Mouse (Mus musculus) heart, embryonic 12.5 days (tissue): Measurements from ENCODE around the gene Nrcam. TPM values are rescaled to one million over a fixed set of nuclear protein-coding genes. Genes with fewer than 3 reads are reported as not detected.

Experiments used
- ATAC-seq: fragments of 200-750 bp; cut with Nextera tagmentation; 2 replicates; pipeline ENCODE4 v1.8.0; 2017; ENCODE audit warnings: moderate TSS enrichment, moderate library complexity; ENCODE audit not compliant: insufficient number of reproducible peaks, low FRiP score
- H3K27ac ChIP-seq: fragments of 300-500 bp; sonication (generic); 2 replicates; pipeline ENCODE4 v1.5.1; 2016; ENCODE audit warnings: mild to moderate bottlenecking, moderate library complexity; ENCODE audit not compliant: poor library complexity, severe bottlenecking
- H3K27me3 ChIP-seq: fragments of 300-500 bp; sonication (generic); replicated peaks from 2 replicates; pipeline ENCODE4 v1.6.1; 2016; ENCODE audit warnings: mild to moderate bottlenecking, moderate library complexity
- H3K36me3 ChIP-seq: fragments of 300-500 bp; sonication (generic); 2 replicates; pipeline ENCODE4 v1.6.1; 2016; ENCODE audit warnings: mild to moderate bottlenecking, moderate library complexity
- H3K4me1 ChIP-seq: fragments of 300-500 bp; sonication (generic); replicated peaks from 2 replicates; pipeline ENCODE4 v1.6.1; 2016; ENCODE audit warnings: mild to moderate bottlenecking
- H3K4me2 ChIP-seq: fragments of 300-500 bp; sonication (generic); 2 replicates; pipeline ENCODE4 v1.6.1; 2016; ENCODE audit warnings: mild to moderate bottlenecking, moderate library complexity
- H3K4me3 ChIP-seq: fragments of 300-500 bp; sonication (generic); 2 replicates; pipeline ENCODE4 v1.5.1; 2016; ENCODE audit warnings: mild to moderate bottlenecking
- H3K9ac ChIP-seq: fragments of 300-500 bp; sonication (generic); 2 replicates; pipeline ENCODE4 v1.6.1; 2016; ENCODE audit warnings: mild to moderate bottlenecking, moderate library complexity
- H3K9me3 ChIP-seq: fragments of 300-500 bp; sonication (generic); replicated peaks from 2 replicates; pipeline ENCODE4 v1.6.1; 2016; ENCODE audit warnings: mild to moderate bottlenecking, moderate library complexity
- WGBS: fragments of 180-500 bp; shearing (Covaris S2); methylation state at CpG from one replicate; pipeline ENCODE4 v1.1.7; 2016; 5-methylcytosine and 5-hydroxymethylcytosine counted together
- polyA plus RNA-seq: library from polyadenylated mRNA; unstranded; fragments of >200 nt; fragmentation: Nextera tagmentation; extraction: Ambion mirVana; gene quantifications from 2 replicates; pipeline ENCODE4 v1.2.1, GENCODE M21; 2016

The Nrcam gene
- polyA plus RNA-seq, 1 experiment from 2014 or later = 0.92 TPM

GRCm38 (mm10) chr12:44357881-44358280 is 29.2 kb downstream of the Nrcam start:
- WGBS = 84% methylated on average over 1 of the region's 1 CpGs

DNA sequence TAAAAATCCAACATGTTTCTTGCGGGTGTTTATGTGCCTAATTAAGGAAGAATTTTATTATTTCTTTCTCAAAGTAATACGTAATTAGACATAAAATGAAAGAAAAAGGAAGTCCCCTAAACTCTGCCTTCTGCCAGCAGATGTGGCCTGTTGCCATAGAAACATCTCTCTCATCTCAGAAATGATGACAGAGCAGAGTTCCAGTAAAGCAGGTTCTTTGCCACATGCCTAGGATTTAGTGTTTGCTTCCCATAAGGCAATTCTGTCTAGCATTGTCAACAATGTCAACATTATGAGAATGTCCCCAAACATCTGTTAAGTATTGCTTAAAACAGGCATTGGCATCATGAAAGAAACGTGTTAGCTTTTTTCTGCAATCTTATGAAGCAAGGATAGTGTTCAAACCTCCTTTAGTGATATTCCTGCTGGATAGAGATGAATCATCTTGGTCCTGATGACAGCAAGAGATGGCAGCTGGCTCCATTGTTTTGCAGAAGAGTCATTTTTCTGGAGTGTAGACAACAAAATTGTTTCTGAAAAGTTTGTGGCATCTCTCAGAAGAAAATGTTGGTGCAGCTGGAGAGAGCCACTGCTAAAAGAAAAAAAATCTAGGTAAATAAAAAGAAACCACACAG is 42.5 kb downstream of the Nrcam start:
- Histone ChIP-seq H3K4me3 (no peak overlapping the region), H3K27me3 (no peaks in the 10 kb centered on the region), H3K4me2 (no peak overlapping the region), H3K27ac (no peak overlapping the region), H3K36me3 (no peaks in the 10 kb centered on the region), H3K4me1 (no peaks in the 10 kb centered on the region), H3K9ac (no peak overlapping the region), H3K9me3 (no peaks in the 10 kb centered on the region)
- WGBS = 79% methylated on average over 3 of the region's 3 CpGs
- ATAC-seq = no peak

More at GRCm38 (mm10) chr12:44357881-44358280, 29.2 kb downstream of the Nrcam start:
- H3K4me1 ChIP-seq = no peaks in the 10 kb centered on the region
- no peak overlapping the region for H3K4me3 ChIP-seq
- H3K9ac ChIP-seq = no peak overlapping the region
- H3K9me3 ChIP-seq = no peaks in the 10 kb centered on the region
- no peak overlapping the region for H3K27ac ChIP-seq
- H3K4me2 ChIP-seq = no peak overlapping the region
- no peaks in the 10 kb centered on the region for H3K36me3 ChIP-seq
- ATAC-seq = no peak
- H3K27me3 ChIP-seq = no peaks in the 10 kb centered on the region

DNA sequence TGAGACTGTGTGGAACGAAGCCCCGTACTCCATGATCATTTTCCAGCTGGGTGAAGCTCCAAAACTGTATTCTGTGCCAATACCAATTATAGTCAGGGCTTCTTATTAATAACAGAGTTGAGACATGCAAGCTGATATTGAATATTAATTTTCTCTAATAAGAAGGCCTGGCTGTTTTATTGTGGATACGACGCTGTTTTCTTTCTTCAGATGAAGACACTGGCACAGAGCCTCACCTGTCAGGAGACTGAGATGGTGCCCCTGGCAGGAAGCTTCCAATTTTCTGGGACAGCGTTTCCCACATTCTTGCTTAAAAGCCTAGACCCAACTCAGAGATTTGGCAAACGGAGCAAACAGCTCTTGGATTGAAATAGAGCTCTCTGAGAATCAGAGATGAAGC is 47.3 kb downstream of the Nrcam start:
- Histone ChIP-seq H3K4me3 (no peak overlapping the region), H3K9ac (no peak overlapping the region), H3K9me3 (no peaks in the 10 kb centered on the region), H3K4me2 (no peak overlapping the region), H3K27me3 (no peaks in the 10 kb centered on the region), H3K4me1 (no peaks in the 10 kb centered on the region), H3K36me3 (no peaks in the 10 kb centered on the region), H3K27ac (no peak overlapping the region)
- WGBS = 83% methylated on average over 6 of the region's 6 CpGs
- no peak for ATAC-seq

- 76% methylated on average over 8 of the region's 8 CpGs for WGBS
Measured at GRCm38 (mm10) chr12:44378431-44379161, 49.9 kb downstream of the Nrcam start.

DNA sequence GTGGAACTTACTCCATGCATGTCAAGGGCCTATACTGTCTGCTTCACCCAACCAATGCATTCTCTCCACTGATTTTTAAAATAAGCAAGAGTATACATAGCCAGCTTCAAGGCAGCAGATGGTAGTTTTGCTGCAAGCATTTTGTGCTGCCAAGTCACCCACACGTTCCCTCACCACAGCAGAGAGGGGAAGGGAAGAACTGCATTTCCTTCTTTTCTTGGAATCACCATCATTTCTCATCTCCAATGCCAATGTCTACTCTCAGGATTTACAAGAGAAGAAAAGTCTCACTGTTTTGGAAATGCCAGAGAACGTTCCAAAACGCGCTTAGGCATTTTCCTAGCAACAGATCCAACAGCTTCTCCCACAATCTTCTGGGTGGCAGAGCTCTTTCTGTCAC is 52.1 kb downstream of the Nrcam start:
- no peak overlapping the region for H3K9ac ChIP-seq
- H3K4me1 ChIP-seq = no peaks in the 10 kb centered on the region
- no peaks in the 10 kb centered on the region for H3K36me3 ChIP-seq
- no peaks in the 10 kb centered on the region for H3K27me3 ChIP-seq
- no peak for ATAC-seq
- H3K4me2 ChIP-seq = no peak overlapping the region
- H3K27ac ChIP-seq = no peak overlapping the region
- H3K9me3 ChIP-seq = no peaks in the 10 kb centered on the region
- WGBS = 79% methylated on average over 4 of the region's 4 CpGs
- no peak overlapping the region for H3K4me3 ChIP-seq

More at GRCm38 (mm10) chr12:44378431-44379161, 49.9 kb downstream of the Nrcam start:
- Histone ChIP-seq H3K9ac (no peak overlapping the region), H3K4me2 (no peak overlapping the region), H3K4me1 (no peaks in the 10 kb centered on the region), H3K27ac (no peak overlapping the region), H3K36me3 (no peaks in the 10 kb centered on the region), H3K9me3 (no peaks in the 10 kb centered on the region), H3K4me3 (no peak overlapping the region), H3K27me3 (no peaks in the 10 kb centered on the region)
- ATAC-seq = no peak

DNA sequence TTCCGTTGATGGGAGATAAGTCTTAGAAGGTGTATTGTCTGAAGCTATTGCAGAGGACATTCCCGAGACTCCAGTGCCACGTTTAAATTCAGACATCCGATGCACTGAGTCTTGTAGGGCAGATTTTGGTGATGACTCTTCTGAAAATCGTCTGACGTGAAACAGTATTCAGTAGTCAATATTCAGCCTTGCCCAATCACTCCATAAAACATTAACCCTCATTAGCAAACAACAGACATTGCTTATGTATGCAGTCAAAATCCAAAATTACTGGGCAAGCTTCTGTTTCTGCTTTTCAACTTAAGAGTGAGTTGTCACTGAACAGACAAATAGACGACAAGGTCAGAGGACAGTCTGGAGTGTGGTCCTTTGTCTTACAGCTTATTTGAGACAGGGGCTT is 57.7 kb downstream of the Nrcam start:
- Histone ChIP-seq H3K4me1 (no peaks in the 10 kb centered on the region), H3K9ac (no peak overlapping the region), H3K27ac (no peak overlapping the region), H3K9me3 (no peaks in the 10 kb centered on the region), H3K4me3 (no peak overlapping the region), H3K4me2 (no peak overlapping the region), H3K36me3 (no peaks in the 10 kb centered on the region), H3K27me3 (no peaks in the 10 kb centered on the region)
- ATAC-seq = no peak
- 66% methylated on average over 7 of the region's 7 CpGs for WGBS

DNA sequence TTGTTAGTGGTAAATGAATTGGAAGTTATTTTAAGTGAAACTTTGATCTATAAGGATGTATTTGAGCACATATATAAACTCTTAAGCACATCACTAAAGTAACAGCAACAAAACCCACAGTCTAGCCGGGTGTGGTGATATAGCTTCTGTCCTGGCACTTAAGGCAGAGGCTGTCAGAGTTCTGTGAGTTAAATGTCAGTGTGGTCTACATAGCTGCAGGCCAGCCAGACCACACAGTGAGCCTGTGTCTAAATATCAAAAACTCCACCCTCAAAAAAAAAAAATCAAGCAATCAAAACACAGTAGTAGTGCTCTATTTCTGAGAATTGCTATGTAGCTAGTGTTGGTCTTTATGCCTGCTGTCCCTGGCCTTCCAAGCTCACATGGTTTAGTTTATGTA is 59.5 kb downstream of the Nrcam start:
- ATAC-seq = no peak
- Histone ChIP-seq H3K27ac (no peak overlapping the region), H3K4me2 (no peak overlapping the region), H3K9ac (no peak overlapping the region), H3K9me3 (no peaks in the 10 kb centered on the region), H3K4me1 (no peaks in the 10 kb centered on the region), H3K4me3 (no peak overlapping the region), H3K27me3 (no peaks in the 10 kb centered on the region), H3K36me3 (no peaks in the 10 kb centered on the region)
- 28% methylated on average over 1 of the region's 1 CpGs for WGBS

DNA sequence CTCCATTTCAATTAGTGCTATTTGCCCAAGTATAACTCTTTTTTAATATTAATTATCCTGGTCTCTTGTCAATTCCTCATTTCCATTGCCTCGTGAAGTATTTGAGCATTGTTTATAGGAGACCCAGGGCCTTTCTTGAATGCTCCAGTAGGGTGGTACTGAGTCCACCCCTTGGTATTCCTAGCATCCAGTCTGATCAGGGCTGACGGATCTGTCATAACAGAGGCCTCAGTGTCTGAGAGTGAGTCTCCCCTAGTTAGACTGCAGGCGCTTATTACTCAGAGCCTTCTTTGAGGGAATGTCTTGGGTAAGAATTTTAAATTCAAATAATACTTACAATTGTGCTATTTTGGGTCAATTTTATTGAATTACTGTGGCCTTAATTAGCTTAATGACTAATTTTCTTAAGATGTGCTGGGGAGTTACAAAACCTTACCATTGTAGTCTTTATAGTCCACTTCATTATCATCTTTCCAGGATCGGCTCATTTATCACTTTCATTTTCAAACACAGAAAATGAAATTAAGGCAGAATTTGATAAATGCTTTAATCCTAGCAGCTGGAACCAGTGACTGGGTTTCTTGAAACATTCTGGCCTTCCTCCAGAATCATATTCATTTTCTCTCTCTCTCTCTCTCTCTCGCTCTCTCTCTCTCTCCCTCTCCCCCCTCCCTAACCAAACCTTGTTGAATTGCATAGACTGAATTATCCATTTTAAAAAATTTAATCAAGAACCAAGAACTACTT is 61.9 kb downstream of the Nrcam start:
- H3K36me3 ChIP-seq = no peaks in the 10 kb centered on the region
- no peak overlapping the region for H3K27ac ChIP-seq
- H3K4me1 ChIP-seq = no peaks in the 10 kb centered on the region
- WGBS = 84% methylated on average over 5 of the region's 5 CpGs
- H3K9ac ChIP-seq = no peak overlapping the region
- H3K9me3 ChIP-seq = no peaks in the 10 kb centered on the region
- H3K4me2 ChIP-seq = no peak overlapping the region
- ATAC-seq = no peak
- no peaks in the 10 kb centered on the region for H3K27me3 ChIP-seq
- H3K4me3 ChIP-seq = no peak overlapping the region

- H3K4me1 ChIP-seq = no peaks in the 10 kb centered on the region
- no peak for ATAC-seq
- H3K4me3 ChIP-seq = no peak overlapping the region
- H3K4me2 ChIP-seq = no peak overlapping the region
- no peaks in the 10 kb centered on the region for H3K27me3 ChIP-seq
- H3K36me3 ChIP-seq = no peaks in the 10 kb centered on the region
- H3K9me3 ChIP-seq = no peaks in the 10 kb centered on the region
- H3K9ac ChIP-seq = no peak overlapping the region
- H3K27ac ChIP-seq = no peak overlapping the region
- 75% methylated on average over 3 of the region's 3 CpGs for WGBS
Measured at GRCm38 (mm10) chr12:44394901-44395300, 66.2 kb downstream of the Nrcam start.

DNA sequence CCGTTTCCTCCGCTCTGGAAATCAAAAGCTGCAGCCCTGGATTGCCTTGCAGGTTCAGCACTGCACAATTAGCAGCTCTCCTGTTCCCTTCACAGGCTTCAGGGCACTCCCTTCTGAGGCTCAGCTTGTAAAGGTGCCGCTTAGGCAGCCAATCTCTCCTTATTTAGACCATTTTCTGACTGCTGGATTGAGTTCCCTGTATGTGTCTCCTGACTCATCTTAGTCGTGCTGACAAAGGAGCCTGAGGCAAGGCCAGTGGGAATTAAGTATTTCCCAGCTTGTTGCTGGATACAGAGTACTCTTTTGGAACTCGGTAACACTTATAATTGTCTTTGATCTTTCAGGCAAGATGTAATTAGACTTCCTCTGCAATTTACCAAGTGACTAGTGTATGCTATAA is 69.1 kb downstream of the Nrcam start:
- Histone ChIP-seq H3K4me1 (no peaks in the 10 kb centered on the region), H3K27me3 (no peaks in the 10 kb centered on the region), H3K27ac (no peak overlapping the region), H3K4me2 (no peak overlapping the region), H3K9me3 (no peaks in the 10 kb centered on the region), H3K36me3 (no peaks in the 10 kb centered on the region), H3K9ac (no peak overlapping the region), H3K4me3 (no peak overlapping the region)
- ATAC-seq = no peak
- WGBS = 55% methylated on average over 5 of the region's 5 CpGs

DNA sequence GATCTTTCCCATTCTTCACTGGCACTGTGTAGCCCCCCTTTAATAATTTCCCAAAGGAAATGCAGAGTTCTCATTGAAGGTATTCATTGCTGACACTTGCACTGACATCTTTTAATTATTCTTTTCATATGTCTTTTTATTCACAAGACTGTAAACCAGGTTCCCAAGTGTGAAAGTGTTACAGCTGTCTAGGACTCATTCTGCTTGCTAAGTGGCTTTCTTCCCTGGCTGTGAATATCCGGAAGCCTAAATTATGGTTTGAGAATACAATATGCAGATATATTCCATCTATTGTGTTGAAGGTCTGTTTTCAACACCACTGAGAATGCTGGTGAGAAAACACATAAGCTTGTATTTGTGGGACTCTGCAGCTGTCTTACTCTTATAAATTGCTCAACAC is 73.4 kb downstream of the Nrcam start:
- Histone ChIP-seq H3K36me3 (no peaks in the 10 kb centered on the region), H3K4me1 (no peaks in the 10 kb centered on the region), H3K9me3 (no peaks in the 10 kb centered on the region), H3K9ac (no peak overlapping the region), H3K27ac (no peak overlapping the region), H3K4me2 (no peak overlapping the region), H3K4me3 (no peak overlapping the region), H3K27me3 (no peaks in the 10 kb centered on the region)
- 79% methylated on average over 1 of the region's 1 CpGs for WGBS
- ATAC-seq = no peak
